ENCODE assay signal across 9 mouse cellular contexts in genomic region chr2:22774181-22774751, GRCm38 (mm10). TPM values are rescaled to one million over a fixed set of nuclear protein-coding genes. Genes with fewer than 3 reads are reported as not detected.
DNase-seq lines count a peak whose midpoint lies in the region; ATAC-seq and TF ChIP-seq lines count a peak whose summit lies in the region.
"Had no signal": no experiment of that assay in that cellular context is flagged by ENCODE, and none has a peak within 500 bp of the region (broad histone marks: within the 10 kb centered on the region; RNA-seq: fewer than 3 reads in every experiment).

No protein-coding gene starts in this region.

- 1% methylated on average over 28 of the region's 28 CpGs for WGBS in cerebellum, adult 2 months
- under 1% methylated on average over 28 of the region's 28 CpGs for WGBS in embryonic facial prominence, embryonic 15.5 days
- WGBS in heart, embryonic 10.5 days, result under 1% methylated on average over 28 of the region's 28 CpGs
- under 1% methylated on average over 27 of the region's 28 CpGs for whole genome bisulfite sequencing in kidney, embryonic 15.5 days
- WGBS in limb, embryonic 15.5 days, result under 1% methylated on average over 27 of the region's 28 CpGs
- 2% methylated on average over 27 of the region's 28 CpGs for WGBS in midbrain, embryonic 16.5 days
- WGBS in spleen, adult 2 months, result 2% methylated on average over 28 of the region's 28 CpGs

- peak; percentile 15 to 18 for DNase-seq in cerebellum, adult 2 months
- DNase-seq in cerebellum, adult 8-10 months, result no peak
- DNase-seq in heart, embryonic 10.5 days (ENCODE audit: low spot score), result peak; percentile 80
- peak; percentile 78 to 88 for DNase-seq in spleen, adult 2 months (ENCODE audit: low read depth in 1 of 2, low spot score in 2 of 2)

- TF ChIP-seq CTCF in cerebellum, adult 2 months (IDR thresholded peaks at IDR 0.05; ENCODE audit: borderline replicate concordance, insufficient read depth, low read depth, low read length), result no peak
- no peak for TF ChIP-seq CTCF in spleen, adult 2 months (IDR thresholded peaks at IDR 0.05; ENCODE audit: extremely low read depth, insufficient read depth, insufficient read length, insufficient replicate concordance)

- H3K36me3 ChIP-seq in embryonic facial prominence, embryonic 15.5 days, result no peaks in the 10 kb centered on the region
- no peaks in the 10 kb centered on the region for H3K36me3 ChIP-seq in heart, embryonic 10.5 days
- H3K36me3 ChIP-seq in kidney, embryonic 15.5 days, result no peaks in the 10 kb centered on the region
- no peaks in the 10 kb centered on the region for H3K36me3 ChIP-seq in limb, embryonic 15.5 days
- no peaks in the 10 kb centered on the region for H3K36me3 ChIP-seq in midbrain, embryonic 16.5 days (ENCODE audit: control insufficient read depth, insufficient read depth, low read length)
- peaks cover 2% of the 10 kb centered on the region; the same call in 1 of the 2 replicates for H3K36me3 ChIP-seq in spleen, adult 2 months (ENCODE audit: control insufficient read depth, insufficient read depth, low read length)

- H3K27me3 ChIP-seq in cerebellum, adult 2 months (ENCODE audit: control insufficient read depth, insufficient read depth, low read length), result no peaks in the 10 kb centered on the region
- H3K27me3 ChIP-seq in embryonic facial prominence, embryonic 15.5 days, result no peaks in the 10 kb centered on the region; the same call in 1 of the 2 replicates
- H3K27me3 ChIP-seq in heart, embryonic 10.5 days (ENCODE audit: insufficient read depth, poor library complexity, severe bottlenecking), result peaks cover 13% of the 10 kb centered on the region
- H3K27me3 ChIP-seq in kidney, embryonic 15.5 days, result peaks cover 13% of the 10 kb centered on the region
- peaks cover 6% of the 10 kb centered on the region; the same call in 1 of the 2 replicates for H3K27me3 ChIP-seq in limb, embryonic 15.5 days
- H3K27me3 ChIP-seq in midbrain, embryonic 16.5 days (ENCODE audit: control insufficient read depth, insufficient read depth, low read depth, low read length), result peaks cover 4% of the 10 kb centered on the region; the same call in 1 of the 2 replicates
- no peaks in the 10 kb centered on the region for H3K27me3 ChIP-seq in spleen, adult 2 months (ENCODE audit: control insufficient read depth, insufficient read depth, low read length)

- ATAC-seq in embryonic facial prominence, embryonic 15.5 days (ENCODE audit: insufficient number of reproducible peaks, low FRiP score, low TSS enrichment, low read depth), result peak; percentile 73
- ATAC-seq in kidney, embryonic 15.5 days (replicated peaks; ENCODE audit: low FRiP score), result peak; percentile 93
- ATAC-seq in limb, embryonic 15.5 days (ENCODE audit: insufficient number of reproducible peaks, low FRiP score, low TSS enrichment, low read depth), result no peak
- ATAC-seq in midbrain, embryonic 16.5 days, result peak; percentile 86
- ATAC-seq: Patski had no signal

- H3K4me2 ChIP-seq in embryonic facial prominence, embryonic 15.5 days (replicated peaks), result peak overlapping the region; percentile 75
- H3K4me2 ChIP-seq in kidney, embryonic 15.5 days, result peak overlapping the region; percentile 88
- H3K4me2 ChIP-seq in limb, embryonic 15.5 days, result peak overlapping the region; percentile 67
- H3K4me2 ChIP-seq in midbrain, embryonic 16.5 days (ENCODE audit: low read length), result peak overlapping the region; percentile 96

- H3K27ac ChIP-seq in cerebellum, adult 2 months (ENCODE audit: insufficient read depth, low read length), result no peak overlapping the region
- 0 out of 2 replicates have a peak overlapping the region, but pooled peaks have one; percentile 28 for H3K27ac ChIP-seq in embryonic facial prominence, embryonic 15.5 days (replicated peaks)
- peak overlapping the region; percentile 73 for H3K27ac ChIP-seq in heart, embryonic 10.5 days
- H3K27ac ChIP-seq in kidney, embryonic 15.5 days, result no peak overlapping the region
- 0 out of 2 replicates have a peak overlapping the region, but pooled peaks have one; percentile 11 for H3K27ac ChIP-seq in limb, embryonic 15.5 days
- no peak overlapping the region for H3K27ac ChIP-seq in midbrain, embryonic 16.5 days (ENCODE audit: low read length)
- peak overlapping the region; percentile 97 for H3K27ac ChIP-seq in spleen, adult 2 months (ENCODE audit: insufficient read depth, low read length)

- no peaks in the 10 kb centered on the region for H3K4me1 ChIP-seq in cerebellum, adult 2 months (ENCODE audit: control insufficient read depth, insufficient read depth, low read length)
- H3K4me1 ChIP-seq in embryonic facial prominence, embryonic 15.5 days, result peaks cover 12% of the 10 kb centered on the region; the same call in 1 of the 2 replicates
- peaks cover 8% of the 10 kb centered on the region for H3K4me1 ChIP-seq in heart, embryonic 10.5 days
- H3K4me1 ChIP-seq in kidney, embryonic 15.5 days, result peaks cover 11% of the 10 kb centered on the region
- 0 out of 2 replicates have a peak, but pooled peaks cover 7% of the 10 kb centered on the region for H3K4me1 ChIP-seq in limb, embryonic 15.5 days
- H3K4me1 ChIP-seq in midbrain, embryonic 16.5 days (ENCODE audit: control insufficient read depth, insufficient read depth, low read length), result peaks cover 8% of the 10 kb centered on the region; the same call in 1 of the 2 replicates
- peaks cover 5% of the 10 kb centered on the region; the same call in 1 of the 2 replicates for H3K4me1 ChIP-seq in spleen, adult 2 months (ENCODE audit: control insufficient read depth, insufficient read depth, insufficient read length)

- H3K4me3 ChIP-seq in cerebellum, adult 2 months (replicated peaks; ENCODE audit: insufficient read depth, low read depth, low read length), result peak overlapping the region; percentile 47
- H3K4me3 ChIP-seq in embryonic facial prominence, embryonic 15.5 days (replicated peaks), result peak overlapping the region; percentile 42
- H3K4me3 ChIP-seq in heart, embryonic 10.5 days, result peak overlapping the region; percentile 63
- peak overlapping the region; percentile 45 for H3K4me3 ChIP-seq in kidney, embryonic 15.5 days (replicated peaks)
- H3K4me3 ChIP-seq in limb, embryonic 15.5 days, result peak overlapping the region; percentile 43
- peak overlapping the region; percentile 53 for H3K4me3 ChIP-seq in midbrain, embryonic 16.5 days (ENCODE audit: low read depth, low read length)
- H3K4me3 ChIP-seq in spleen, adult 2 months (ENCODE audit: extremely low read depth, insufficient read depth, insufficient read length), result peak overlapping the region; percentile 81

- no peaks in the 10 kb centered on the region for H3K9me3 ChIP-seq in embryonic facial prominence, embryonic 15.5 days (replicated peaks)
- H3K9me3 ChIP-seq in heart, embryonic 10.5 days, result no peaks in the 10 kb centered on the region
- no peaks in the 10 kb centered on the region for H3K9me3 ChIP-seq in kidney, embryonic 15.5 days (replicated peaks)
- H3K9me3 ChIP-seq in limb, embryonic 15.5 days, result no peaks in the 10 kb centered on the region
- H3K9me3 ChIP-seq in midbrain, embryonic 16.5 days (replicated peaks; ENCODE audit: control insufficient read depth, low read length, poor library complexity, severe bottlenecking), result no peaks in the 10 kb centered on the region

- no peak for TF ChIP-seq POLR2A in cerebellum, adult 2 months (IDR thresholded peaks at IDR 0.05; ENCODE audit: borderline replicate concordance, insufficient read depth, low read length)
- TF ChIP-seq POLR2A in spleen, adult 2 months (IDR thresholded peaks at IDR 0.05; ENCODE audit: low read depth, low read length), result peak; percentile 51

- H3K9ac ChIP-seq in embryonic facial prominence, embryonic 15.5 days, result peak overlapping the region; percentile 6; the same call in 1 of the 2 replicates
- 0 out of 2 replicates have a peak overlapping the region, but pooled peaks have one; percentile 7 for H3K9ac ChIP-seq in kidney, embryonic 15.5 days
- H3K9ac ChIP-seq in limb, embryonic 15.5 days, result 0 out of 2 replicates have a peak overlapping the region, but pooled peaks have one; percentile 26
- H3K9ac ChIP-seq in midbrain, embryonic 16.5 days (ENCODE audit: low read depth, low read length), result peak overlapping the region; percentile 71

RNA-seq across cellular contexts. Expression of gene Apbb1ip, which starts 0.4 kb away (rescaled TPM):
- 1.2 and 1.5 TPM in 2 replicates for polyA plus RNA-seq in cerebellum, adult 2 months (2012; rRNA removed)
- 3.0 and 3.5 TPM in 2 replicates for polyA plus RNA-seq in embryonic facial prominence, embryonic 15.5 days (2015; fragmentation: Nextera tagmentation; extraction: Ambion mirVana)
- 0.77 and 0.89 TPM in 2 replicates for polyA plus RNA-seq in heart, embryonic 10.5 days (2016; fragmentation: Nextera tagmentation; extraction: Ambion mirVana)
- polyA plus RNA-seq in kidney, embryonic 15.5 days (2015; fragmentation: Nextera tagmentation; extraction: Ambion mirVana), result 2.4 and 2.5 TPM in 2 replicates
- polyA plus RNA-seq in limb, embryonic 15.5 days (2015; fragmentation: Nextera tagmentation; extraction: Ambion mirVana), result 2.3 and 2.8 TPM in 2 replicates
- polyA plus RNA-seq in midbrain, embryonic 16.5 days (2015; fragmentation: Nextera tagmentation; extraction: Ambion mirVana), result 0.70 and 0.91 TPM in 2 replicates
- polyA plus RNA-seq in spleen, adult 2 months (2012; rRNA removed), result 24.8 and 28.0 TPM in 2 replicates
- polyA plus RNA-seq: Patski had no signal

Comparison
In these comparisons a context has a peak if more than half of its experiments do, and no peak if none do; other contexts are left out.
1. H3K27ac ChIP-seq: peak in embryonic facial prominence, embryonic 15.5 days (single experiment), heart, embryonic 10.5 days (single experiment), limb, embryonic 15.5 days (single experiment) and spleen, adult 2 months (single experiment); none in cerebellum, adult 2 months (single experiment), kidney, embryonic 15.5 days (single experiment) and midbrain, embryonic 16.5 days (single experiment).
2. H3K9ac ChIP-seq: peak in every context shown above with its lines; median percentile 71 in midbrain, embryonic 16.5 days; 26 in limb, embryonic 15.5 days; 7 in kidney, embryonic 15.5 days; 6 in embryonic facial prominence, embryonic 15.5 days.
3. Peak in every context shown above with its lines, with median percentiles within 50 percentile points of each other: H3K4me3 ChIP-seq and H3K4me2 ChIP-seq.